Mouse (Mus musculus) adipocyte (in vitro differentiated cells): Measurements from ENCODE around the gene Ndn.

ENCODE experiments used
- DNase-seq: peaks from one replicate; pipeline ENCODE4 v3.0.0-alpha.2; 2016; ENCODE audit warnings: low spot score

Ndn gene

DNA sequence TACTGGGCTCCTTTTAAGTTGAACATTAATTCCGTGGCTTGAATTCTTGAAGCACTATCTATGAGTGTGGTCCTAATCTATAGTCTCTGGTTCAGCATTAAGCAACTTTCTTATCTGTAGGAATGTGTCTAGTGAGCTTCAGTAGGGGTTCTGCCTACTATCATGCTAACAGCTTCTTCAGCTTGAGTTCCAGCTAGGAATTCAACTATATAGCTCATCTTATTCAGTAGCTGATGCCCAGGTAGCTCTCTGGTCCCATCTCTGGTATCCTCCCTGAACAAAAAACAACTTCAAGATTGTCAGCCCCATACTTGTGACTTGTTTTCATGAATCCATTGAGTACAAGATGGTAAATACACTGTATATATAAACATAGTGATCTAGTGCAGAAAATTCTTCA lies at the start of gene Ndn:
Ndn (plus strand) TSS at position 301 of the 400 bp plus-strand sequence.
- no peak for DNase-seq

DNA sequence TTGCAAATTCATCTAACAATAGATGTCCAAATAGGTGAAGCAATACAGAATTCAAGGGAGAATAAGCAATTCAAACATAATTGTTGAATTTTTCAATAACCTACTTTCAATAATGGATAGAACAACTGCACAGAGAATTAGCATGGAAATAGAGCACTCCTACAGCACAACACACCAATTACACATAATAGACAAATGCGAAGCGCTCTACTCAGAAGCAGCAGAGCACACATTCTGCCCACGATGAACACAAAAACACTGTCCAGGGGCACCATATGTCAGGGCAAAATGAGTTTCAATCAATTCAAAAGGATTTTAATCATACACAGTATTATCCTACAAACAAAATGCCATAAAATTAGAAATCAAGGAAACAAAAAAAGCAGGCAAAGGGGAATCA lies 43.9 kb upstream of the Ndn start:
- no peak for DNase-seq

DNA sequence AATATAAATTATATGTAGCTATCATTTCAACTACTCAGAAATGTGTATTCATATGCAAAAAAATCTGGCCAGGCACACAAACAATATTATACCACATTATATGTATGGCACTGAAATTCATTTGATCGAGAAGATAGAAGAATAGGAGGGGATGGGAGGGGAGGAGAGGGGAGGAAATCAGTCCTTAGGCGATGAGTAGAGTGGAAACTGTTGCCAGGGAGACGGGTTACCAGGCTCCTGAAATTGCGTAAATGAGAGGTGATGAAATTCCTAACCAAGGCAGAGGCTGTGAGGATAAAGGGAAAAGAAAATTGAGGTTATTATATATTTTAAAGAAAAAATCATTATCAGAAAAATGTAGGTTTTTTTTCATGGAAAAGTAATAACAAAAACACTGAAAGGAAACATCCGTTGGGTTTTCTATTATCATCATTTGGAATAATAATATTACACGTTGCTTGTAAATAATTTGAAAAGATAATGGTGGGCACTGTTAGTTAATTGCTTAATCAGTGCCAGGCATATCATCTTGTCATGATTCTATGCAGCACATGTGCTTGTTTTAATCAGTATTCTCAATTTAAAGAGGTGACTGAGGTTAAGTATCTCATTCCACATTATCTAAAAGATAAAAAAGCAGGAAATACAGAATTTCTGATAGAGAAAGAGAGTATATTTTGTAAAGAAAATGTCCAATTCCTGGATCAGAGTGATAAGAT lies 39.3 kb upstream of the Ndn start:
- peak; percentile 5 for DNase-seq

DNA sequence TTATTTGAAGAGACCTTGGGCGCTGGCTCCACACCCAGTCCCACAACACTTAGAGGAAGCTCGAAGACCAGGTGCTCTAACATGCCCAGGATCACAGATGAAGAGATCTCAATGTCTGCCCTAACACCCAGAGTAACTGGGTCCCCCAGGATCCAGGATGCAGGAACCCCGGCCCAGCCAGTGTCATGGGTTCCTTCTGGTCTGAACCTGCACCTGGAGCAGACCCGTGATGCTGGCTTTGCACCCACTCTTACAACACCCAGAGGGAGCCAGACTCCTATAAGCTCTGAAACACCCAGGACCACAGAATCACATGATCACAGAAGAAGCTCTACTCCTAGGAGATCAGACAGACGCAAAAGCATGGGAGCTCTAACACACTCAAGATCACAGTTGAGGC lies 29.6 kb upstream of the Ndn start:
- no peak for DNase-seq

DNA sequence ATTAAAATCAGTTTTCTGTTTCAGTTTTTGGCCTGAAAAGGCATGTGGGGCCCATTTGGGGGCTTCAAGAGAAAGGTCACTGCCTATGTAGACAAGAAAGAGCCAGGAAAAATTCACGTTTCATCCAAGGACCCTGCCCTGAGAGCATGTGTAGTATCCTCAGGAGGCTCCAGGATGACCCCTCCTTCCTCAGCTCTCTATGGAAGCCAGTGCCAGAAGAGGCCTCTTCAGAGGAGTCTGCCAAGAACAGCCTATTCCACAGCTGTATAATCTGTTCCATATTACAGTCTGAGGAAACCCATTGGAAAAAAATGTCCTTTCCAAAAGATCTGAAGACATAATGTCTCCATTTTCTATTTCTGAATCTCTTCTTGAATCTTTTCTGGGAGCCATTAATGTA lies 958 bp upstream of the Ndn start:
- DNase-seq, result peak; percentile 34

DNA sequence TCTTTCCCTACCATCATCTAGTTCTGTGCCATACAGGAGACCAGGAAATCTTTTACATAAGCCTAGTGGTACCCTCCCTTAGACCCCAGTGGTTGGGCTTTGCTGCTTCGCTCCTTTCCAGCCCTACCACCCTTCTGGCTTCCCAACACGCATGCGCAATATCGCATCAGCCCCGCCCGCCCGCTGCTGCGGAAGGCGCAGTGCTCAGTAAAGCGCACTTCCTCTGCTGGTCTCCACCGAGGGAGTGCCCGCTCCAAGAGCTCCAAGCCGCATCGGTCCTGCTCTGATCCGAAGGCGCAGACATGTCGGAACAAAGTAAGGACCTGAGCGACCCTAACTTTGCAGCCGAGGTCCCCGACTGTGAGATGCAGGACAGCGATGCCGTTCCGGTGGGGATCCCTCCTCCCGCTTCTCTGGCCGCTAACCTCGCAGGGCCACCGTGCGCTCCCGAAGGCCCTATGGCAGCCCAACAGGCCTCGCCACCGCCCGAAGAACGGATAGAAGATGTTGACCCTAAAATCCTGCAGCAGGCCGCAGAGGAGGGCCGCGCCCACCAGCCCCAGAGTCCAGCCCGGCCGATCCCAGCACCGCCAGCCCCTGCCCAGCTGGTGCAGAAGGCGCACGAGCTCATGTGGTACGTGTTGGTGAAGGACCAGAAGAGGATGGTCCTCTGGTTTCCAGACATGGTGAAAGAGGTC lies 1.9 kb downstream of the Ndn start:
- peak; percentile 33 for DNase-seq

DNA sequence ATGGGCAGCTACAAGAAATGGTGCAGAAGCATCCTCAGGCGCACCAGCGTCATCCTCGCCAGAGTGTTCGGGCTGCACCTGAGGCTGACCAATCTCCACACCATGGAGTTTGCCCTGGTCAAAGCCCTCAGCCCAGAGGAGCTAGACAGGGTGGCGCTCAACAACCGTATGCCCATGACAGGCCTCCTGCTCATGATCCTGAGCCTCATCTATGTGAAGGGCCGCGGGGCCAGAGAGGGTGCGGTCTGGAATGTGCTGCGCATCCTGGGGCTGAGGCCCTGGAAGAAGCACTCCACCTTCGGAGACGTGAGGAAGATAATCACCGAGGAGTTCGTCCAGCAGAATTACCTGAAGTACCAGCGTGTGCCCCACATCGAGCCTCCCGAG lies 2.4 kb downstream of the Ndn start:
- DNase-seq, result no peak

DNA sequence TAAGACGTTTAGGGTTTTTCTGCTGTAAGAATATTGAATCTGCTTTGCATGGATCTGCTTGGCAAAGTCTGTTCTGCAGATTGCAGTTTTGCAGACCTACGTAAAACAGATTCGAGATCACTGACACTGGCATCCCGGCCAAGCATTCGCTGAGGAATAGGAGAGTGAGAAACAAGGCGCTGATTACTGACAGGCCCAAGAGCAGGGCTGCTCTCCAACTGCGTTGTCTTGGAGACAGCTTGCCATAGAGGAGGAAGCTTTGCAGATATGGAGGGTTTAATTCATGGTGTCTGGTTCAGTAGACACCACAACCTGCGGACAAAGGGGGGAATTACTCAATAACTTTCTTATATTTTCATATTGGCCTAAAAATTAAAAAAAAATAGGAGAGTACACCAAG lies 4.9 kb downstream of the Ndn start:
- DNase-seq, result no peak

DNA sequence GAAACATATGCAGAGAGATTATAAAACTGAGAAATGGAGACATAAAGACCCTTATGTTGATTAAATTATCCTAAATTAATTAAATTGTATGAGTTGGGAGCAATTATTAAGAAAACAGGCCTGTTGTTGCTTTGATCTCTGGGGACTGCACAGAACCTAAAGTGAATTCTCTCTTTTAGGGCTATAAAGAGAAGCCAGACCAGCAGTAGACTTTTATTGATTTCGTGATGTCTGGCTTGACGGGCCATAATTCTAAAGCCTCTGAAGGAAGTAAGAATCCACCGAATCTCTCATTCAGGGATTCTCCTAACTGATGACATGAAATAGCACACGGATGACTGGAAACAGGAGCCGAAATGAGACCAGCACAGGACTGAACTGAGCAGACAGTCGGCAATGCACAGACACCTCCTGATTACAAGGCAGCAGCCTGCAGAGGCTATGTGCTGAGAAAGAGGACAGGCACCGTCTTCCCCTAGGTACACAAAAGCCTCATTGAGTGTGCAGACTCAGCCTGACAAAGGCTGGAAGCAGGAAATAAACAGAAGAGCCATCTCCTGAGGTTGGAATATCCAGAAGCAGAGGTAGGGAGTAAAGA lies 18.8 kb downstream of the Ndn start:
- no peak for DNase-seq

DNA sequence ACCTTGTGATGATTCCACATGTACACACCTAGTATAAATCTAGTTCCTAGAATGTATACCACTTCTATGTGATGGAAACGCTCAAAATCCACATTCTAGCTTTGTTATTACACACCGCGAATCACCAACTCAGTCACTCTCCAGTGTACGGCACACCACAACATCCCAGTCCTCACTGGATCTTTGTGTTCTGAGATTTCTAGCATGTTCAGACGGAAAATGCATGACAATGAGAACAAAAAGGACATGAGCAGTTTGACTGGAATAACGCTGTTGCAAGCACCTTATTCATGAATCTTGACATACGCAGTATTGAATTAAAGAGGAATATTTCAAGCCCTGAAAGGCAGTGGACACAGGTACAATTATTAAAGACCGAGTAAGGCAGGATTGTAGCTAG lies 20.4 kb downstream of the Ndn start:
- DNase-seq, result no peak

DNA sequence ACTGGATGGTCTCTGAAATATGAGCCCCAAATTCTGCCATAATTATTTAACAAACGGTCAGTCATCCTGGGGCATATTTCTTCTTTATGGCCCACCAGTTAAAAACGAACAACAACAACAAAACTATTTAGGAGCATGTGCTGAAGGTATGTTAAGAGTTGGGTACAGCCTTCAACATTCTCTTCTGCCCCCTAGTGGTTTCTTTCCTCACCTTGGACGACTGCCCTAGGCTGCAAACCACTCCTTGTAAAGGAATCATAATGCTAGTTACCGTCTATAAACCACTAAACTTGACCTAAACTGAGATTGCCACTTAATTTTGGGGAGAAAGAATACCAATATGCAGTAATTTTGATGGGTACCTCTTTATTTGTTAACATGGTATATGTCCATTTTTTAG lies 29.3 kb downstream of the Ndn start:
- DNase-seq, result peak; percentile 55

DNA sequence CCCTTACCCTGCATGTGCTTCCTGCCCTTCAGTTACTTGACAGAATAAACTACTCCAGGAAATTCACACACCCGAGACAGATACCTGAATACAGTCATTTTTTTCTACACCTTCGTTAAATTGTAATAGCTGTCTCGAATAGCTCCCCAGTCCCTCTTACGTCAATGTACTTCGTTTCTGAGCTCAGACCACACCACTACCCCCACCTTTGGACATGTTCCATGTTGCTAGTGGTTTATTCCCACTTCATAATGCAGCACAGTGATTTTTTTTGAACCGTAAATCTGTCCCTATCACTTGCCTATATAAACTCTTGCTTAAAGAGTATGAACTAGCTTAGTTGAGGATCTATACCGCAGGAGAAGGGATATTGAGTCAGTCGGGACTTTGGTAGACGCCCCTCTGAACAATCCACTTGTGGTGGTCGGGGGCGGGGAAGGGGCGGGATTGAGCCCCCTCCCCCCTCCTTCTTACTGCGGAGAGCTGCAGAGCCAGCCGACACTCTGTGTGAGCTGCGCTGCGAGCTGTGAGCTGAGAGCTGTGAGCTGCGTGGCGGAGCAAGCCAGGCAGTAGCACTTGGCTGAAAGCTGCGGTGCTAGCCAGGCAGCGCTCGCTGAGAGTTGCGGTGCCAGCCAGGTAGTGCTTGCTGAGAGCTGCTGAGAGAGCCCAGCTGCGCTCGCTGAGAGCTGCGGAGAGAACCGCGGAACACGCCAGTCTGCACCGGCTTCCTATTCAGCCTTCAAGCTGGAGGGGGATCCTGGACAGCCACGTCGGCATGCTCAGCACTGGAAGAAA lies 30.3 kb downstream of the Ndn start, which contains the start of gene Magel2:
Magel2 (plus strand) TSS at position 501 of the 795 bp plus-strand sequence.
- no peak for DNase-seq

DNA sequence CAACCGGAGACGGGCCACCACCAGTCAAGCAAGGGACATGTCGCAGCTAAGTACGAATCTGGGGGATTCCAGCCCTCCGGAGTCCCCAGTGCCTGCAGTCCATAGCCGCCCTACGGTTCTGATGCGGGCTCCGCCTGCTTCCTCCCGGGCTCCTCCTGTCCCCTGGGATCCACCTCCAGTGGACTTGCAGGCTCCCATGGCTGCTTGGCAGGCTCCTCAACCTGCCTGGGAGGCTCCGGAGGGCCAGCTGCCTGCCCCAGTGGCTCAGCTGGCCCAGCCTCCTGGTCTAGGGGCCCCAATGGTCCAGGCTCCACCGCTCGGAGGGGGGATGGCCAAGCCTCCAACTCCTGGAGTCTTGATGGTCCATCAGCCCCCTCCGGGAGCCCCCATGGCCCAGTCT lies 30.9 kb downstream of the Ndn start:
- DNase-seq, result no peak

DNA sequence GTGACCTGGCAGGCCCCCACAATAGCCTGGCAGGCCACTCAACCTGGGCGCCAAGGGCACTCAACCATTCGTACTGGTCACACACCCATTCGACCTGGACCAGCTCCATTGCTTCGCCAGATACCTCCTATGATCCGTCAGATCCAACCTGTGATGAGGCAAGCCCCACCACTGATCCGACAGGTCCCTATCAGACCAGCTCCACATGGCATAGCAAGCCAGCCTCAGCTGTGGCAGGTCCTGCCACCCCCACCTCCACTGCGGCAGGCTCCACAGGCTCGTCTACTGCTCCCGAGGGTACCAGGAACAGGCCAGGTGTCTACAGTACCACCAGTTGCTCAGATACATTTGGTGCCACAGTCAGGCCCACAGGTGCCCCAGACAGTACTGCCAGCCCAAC lies 32.2 kb downstream of the Ndn start:
- DNase-seq, result no peak

DNA sequence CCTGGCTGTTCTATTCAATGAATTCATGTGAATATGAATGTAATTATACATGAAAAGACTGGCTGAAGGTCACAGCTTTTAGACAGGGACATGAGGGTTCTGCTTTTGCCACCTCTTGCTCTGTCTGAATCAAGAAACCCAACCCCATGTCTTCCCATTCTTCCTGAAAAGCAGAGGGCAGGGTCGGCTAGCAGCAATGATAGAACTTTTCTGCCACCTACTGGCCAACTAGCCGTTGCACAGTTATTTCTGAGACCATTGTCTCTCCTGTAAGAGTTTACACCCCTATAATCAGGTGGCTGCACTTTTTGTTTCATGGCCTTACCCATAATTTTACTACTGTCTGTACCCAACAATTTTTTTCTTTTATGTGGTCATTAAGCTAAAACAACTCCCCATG lies 36.0 kb downstream of the Ndn start:
- DNase-seq, result peak; percentile 69

DNA sequence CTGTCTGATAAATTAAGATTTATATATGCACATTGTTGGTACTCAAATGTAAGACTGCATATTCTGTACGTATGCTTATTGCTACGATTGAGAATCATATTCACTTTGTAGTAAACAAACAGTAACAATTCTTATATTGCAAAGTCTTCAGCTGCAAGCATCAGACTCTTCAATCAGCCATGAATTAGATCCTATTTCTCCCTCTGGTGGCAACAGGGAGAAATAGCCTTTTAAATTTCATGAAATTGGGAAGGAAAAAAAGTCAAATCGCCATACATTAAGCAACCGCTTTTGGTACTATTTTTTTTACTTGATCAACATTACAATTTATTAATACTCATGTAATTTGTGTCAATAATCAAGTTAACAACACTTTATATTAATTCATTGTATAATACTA lies 41.9 kb downstream of the Ndn start:
- DNase-seq, result peak; percentile 22

DNA sequence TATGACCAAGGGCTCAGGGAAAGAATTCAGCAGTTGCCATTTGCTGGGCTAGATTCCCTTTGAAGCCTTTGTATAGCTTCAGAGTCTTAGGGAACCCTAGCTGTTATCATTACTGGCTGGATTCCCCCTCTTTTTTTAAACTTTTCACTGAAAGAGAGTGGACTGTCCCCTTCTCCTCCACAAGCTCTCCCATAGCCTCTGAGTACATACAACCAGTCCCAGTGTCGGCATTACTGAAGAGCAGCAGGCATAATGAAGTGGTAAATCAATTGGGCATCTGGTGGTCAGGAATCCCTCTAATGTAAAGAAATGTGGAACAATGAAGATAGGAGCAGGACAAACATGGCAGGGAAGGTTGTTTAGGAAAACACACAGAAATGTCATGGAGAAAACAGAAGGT lies 45.8 kb downstream of the Ndn start:
- no peak for DNase-seq
